Mouse (Mus musculus) brain, adult 2 months (tissue): ENCODE data around the gene Cpne8.

Experiments used
- DNase-seq: peaks from one replicate; pipeline ENCODE4 v3.0.0; 2011; ENCODE audit warnings: low read depth, low spot score

The Cpne8 gene

DNA sequence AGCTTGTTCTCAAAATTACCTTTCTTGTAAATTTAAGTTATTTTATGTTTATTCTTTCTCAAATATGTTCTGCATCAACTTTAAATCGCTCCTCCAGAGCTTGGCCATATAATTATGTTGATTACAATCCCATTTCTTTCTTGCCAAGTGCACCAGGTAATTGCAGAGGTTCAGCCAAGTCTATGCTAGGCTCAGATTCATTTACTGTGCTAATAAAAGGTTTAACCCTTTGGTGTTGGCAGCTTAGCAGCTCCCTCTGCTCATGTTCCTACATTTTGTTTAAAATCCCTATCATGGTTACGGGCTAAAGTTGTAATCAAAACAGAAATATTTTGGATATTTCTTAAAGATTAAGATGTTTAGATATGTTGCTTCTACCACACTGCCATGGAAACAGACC is 216.0 kb downstream of the Cpne8 start:
- peak; percentile 3 for DNase-seq

DNA sequence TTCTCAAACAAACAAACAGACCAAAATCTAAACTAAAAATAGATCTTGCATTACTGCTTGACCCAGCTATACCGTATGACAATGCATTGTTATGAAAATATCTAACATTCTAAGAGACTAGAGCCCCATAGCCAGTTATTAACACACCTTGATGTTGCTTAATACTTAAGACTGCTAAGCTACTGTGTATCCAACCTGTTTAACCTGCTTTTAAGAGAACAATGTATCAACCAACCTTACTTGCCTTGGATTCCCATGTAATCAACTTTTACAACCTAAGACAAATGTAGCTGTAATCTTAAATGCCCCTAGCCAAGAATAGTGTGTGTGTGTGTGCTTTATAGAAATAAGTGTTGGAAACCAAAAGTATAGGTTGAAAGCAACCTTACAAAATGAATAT is 233.2 kb downstream of the Cpne8 start:
- no peak for DNase-seq
